Mouse (Mus musculus): ENCODE measurements around the gene Msh6. TPM values are rescaled to one million over a fixed set of nuclear protein-coding genes. Genes with fewer than 3 reads are reported as not detected.

Gene Msh6
- polyA plus RNA-seq (2014; fragmentation: Illumina TruSeq; extraction: RNeasy Lipid Tissue Mini Kit (QIAGEN cat#74804); ENCODE audit: low read depth, low replicate concordance), result 10.0 TPM

DNA sequence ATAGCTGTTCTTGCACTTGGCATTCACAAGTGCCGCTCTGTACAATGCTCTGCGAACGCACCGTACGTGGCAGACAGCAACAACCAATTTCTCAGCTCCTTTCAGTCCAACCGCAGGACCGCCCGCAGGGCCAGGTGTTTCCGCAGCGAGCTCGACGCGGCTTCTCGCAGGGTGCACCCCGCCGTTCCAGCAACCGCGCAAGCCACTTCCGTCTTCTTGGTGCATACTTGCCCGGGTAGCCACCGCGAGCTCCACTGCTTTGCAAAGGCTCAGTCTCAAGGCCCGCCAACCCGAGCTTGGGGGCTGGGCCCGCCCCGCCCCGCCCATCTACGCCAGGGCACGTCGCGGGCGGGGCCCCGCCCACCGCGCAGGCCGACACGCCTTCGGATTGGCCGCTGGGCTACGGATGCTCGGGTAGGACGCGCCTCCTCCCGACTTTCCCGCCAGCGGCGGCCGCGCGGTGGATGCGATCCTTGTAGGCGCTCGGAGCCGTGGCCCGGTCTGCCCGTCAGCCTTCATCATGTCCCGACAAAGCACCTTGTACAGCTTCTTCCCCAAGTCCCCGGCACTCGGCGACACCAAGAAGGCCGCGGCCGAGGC is at the start of gene Msh6:
Msh6 (plus strand) TSS at position 434 of the 600 bp plus-strand sequence.

Other genes with a start within 250 kb of the Msh6 start
- 0.20 TPM for gene Kcnk12, start 177.1 kb upstream of the Msh6 start, polyA plus RNA-seq (2014; fragmentation: Illumina TruSeq; extraction: RNeasy Lipid Tissue Mini Kit (QIAGEN cat#74804); ENCODE audit: low read depth, low replicate concordance)
- not detected for gene Rpl36-ps4, start 54.1 kb upstream of the Msh6 start, polyA plus RNA-seq (2014; fragmentation: Illumina TruSeq; extraction: RNeasy Lipid Tissue Mini Kit (QIAGEN cat#74804); ENCODE audit: low read depth, low replicate concordance)
- 35.9 TPM for gene Fbxo11, start 90.2 kb downstream of the Msh6 start, polyA plus RNA-seq (2014; fragmentation: Illumina TruSeq; extraction: RNeasy Lipid Tissue Mini Kit (QIAGEN cat#74804); ENCODE audit: low read depth, low replicate concordance)

Measured in adipose tissue, adult 10 weeks (tissue).